Mouse (Mus musculus) brain, embryonic 14.5 days (tissue): ENCODE data around the gene Pacsin1.

Experiments used
- CTCF ChIP-seq: fragments of 200-500 bp; IDR thresholded peaks from 2 replicates; pipeline ENCODE4 v1.5.1; 2012; ENCODE audit warnings: inconsistent platforms, mild to moderate bottlenecking, moderate library complexity, borderline replicate concordance; ENCODE audit not compliant: insufficient read depth, insufficient read length; ENCODE audit errors: extremely low read depth
- POLR2A ChIP-seq: fragments of 200-500 bp; IDR thresholded peaks from 2 replicates; pipeline ENCODE4 v1.6.1; 2012; ENCODE audit warnings: mild to moderate bottlenecking, inconsistent platforms, borderline replicate concordance; ENCODE audit not compliant: poor library complexity, insufficient read depth, insufficient read length, severe bottlenecking; ENCODE audit errors: extremely low read depth

DNA sequence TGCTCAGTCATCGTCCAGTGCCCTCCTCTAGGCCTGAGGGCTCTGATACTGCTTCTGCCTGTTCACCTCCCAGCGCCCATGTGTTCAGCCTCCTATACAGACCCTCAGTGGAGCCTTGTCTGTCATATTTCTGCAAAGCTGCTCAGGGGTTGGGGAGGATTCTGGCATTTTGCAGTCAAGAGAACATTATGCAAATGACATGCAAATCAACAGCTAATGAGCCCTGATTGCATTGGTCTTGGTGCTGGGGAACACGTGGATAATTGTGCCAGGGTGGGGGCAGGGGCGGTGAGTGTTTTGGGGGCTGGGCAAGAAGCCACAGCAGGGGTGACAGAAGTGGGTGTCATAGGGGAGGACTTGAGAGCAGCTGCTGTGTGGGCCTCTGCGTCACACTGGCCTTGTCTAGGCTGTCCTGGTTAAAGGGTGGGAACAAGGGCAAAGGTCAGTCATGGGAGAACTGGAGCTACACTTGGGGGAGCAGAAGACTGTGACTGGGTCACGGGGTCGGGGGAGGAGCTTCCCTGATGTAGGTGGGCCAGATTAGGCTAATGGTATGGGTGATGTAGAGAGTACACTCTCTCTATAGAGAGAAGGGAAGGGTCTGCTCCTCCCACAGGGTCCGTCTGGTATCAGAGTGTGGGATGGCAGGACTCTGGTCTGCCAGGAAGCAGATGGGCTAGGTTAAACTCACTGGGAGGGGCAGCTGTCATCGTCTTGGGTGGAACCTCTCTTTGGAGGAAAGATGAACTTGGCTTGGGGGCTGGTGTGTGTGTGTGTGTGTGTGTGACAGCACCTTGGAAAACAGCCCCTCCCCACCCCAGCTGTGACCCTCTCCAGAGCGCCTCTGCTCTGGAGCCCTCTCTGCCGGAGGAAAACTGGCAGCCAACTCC, 23.9 kb downstream of the Pacsin1 start:
- TF ChIP-seq POLR2A = no peak
- TF ChIP-seq CTCF = no peak
